Mouse (Mus musculus): ENCODE measurements around the gene Clic4.

GRCm38 (mm10) chr4:135306533-135306932, 33.9 kb upstream of the Clic4 start:
- no peak; the same call in 1 of the 2 replicates for TF ChIP-seq CTCF (IDR thresholded peaks at IDR 0.05)
- TF ChIP-seq EP300 (IDR thresholded peaks at IDR 0.05): no peak
